Mouse (Mus musculus): ENCODE results near the gene Cdh22.
A peak's percentile ranks its signal among the peaks of the same experiment; 100 is the strongest.

Cdh22 gene

DNA sequence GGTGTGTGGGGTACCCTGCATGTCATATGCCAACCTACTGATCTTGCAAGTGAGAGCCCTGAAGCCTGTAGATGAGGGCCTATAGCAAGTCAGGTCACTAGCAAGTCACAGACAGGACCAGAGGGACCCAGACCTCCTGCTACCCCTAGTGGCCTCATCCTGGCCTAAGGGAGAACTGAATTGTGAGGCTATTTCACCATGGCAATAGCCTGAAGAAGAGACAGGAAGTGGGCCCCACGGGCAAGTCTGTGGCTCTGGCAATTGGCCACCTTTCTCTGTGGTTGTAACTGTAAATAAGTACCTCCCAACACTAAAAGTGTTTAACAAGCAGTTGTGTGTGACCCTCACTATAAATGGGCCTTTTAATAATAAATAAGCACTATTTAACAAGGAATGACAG, 16.2 kb upstream of the Cdh22 start:
- no peak for DNase-seq (ENCODE audit: low spot score)

- no peak for DNase-seq (ENCODE audit: low spot score)
These were observed 14.3 kb upstream of the Cdh22 start for GRCm38 (mm10) chr2:165248967-165249366.

- no peak for DNase-seq (ENCODE audit: low spot score)
These were observed 11.7 kb upstream of the Cdh22 start for GRCm38 (mm10) chr2:165246349-165246748.

- no peak for DNase-seq (ENCODE audit: low spot score)
These were observed 8.6 kb upstream of the Cdh22 start for GRCm38 (mm10) chr2:165243122-165243720.

DNA sequence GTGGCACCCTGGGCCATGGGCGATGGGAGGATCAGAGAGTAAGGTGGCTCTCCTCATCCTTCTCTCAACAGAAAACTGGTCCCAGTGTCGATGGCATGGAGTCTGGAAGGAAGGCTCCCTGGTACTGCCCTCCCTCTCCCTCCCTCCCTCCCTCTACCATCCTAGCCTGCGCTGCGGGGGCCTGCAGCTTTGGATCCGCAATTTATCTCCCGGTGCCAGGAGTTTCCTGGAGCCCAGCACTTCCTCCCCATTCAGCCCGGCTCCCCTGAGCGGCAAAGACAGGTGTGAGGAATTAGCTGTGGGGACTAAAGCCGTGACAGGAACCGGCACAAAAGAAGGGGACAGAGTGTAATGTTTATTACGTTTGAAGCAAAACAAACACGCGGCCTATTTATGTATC, 7.9 kb upstream of the Cdh22 start:
- DNase-seq (ENCODE audit: low spot score) = no peak

DNA sequence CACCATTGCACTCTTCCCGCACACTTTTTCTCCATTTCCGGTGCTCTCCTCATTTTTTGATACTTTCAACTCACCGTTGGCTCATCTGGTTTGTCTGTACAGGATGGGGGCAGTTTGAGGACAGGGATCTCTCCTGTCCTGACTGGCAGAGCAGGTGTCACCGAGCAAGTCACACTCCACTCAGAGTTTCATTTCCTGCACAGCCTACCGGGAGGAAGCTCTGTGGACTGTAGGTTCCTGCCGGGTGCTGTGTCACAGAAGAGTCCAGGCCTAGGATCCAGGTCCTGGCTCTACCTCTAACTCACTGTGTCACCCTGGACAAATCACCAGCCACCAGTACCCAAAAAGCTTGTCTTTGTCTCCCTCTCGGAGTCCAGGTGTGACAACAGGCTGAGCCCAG, 7.1 kb upstream of the Cdh22 start:
- no peak for DNase-seq (ENCODE audit: low spot score)

DNA sequence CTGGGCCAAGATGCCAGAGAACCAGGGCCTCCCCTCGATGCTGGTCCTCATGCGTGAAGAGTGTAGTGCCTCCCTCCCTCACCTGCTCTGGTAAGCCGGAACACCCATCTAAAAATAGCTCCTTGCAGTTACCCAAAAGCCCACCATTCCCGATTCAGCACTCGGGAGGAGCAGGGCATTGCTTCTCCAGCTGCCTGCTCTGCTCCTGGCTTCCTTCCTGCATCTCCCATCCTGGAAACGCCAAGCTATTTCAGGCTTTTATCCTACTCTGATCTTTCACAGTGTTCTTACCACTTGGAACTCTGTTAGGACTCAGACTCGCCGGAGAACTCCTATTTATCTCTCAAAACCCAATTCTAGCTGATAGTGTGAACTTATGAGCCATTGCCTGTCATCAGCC, 5.7 kb upstream of the Cdh22 start:
- DNase-seq (ENCODE audit: low spot score) = no peak

DNA sequence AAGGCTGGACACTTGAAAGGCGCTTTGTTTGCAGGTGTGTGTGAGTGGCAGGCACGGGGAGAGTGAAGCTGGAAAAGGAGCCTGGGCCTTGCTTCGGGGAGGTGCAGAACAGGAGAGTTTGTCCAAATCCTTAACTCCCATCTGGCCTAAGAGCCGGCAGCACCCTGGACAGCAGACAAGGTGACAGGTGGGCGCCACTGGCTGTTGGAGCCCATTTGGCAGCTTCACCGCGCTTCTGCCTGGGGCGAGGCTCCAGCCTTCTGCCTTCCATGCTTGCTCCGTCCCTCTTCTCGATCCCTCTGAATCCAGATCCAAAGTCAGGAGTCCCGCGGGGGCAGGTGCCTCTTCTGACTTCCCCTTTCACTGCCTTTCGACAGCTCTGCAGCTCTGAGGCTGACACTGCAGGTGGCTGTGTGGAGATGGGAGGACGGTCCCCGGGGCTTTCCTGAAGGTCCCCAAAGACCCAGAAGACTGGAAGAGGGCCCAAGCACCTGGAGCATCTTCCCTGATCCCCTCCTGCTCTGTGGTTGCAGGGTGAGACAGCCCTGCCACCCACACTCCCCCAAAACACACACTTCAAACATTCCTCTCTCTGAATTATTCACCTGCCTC, 5.0 kb upstream of the Cdh22 start:
- DNase-seq (ENCODE audit: low spot score) = no peak

GRCm38 (mm10) chr2:165238416-165239145, 3.9 kb upstream of the Cdh22 start:
- no peak for DNase-seq (ENCODE audit: low spot score)

GRCm38 (mm10) chr2:165234291-165234612, 401 bp downstream of the Cdh22 start:
- DNase-seq (ENCODE audit: low spot score) = no peak

- DNase-seq (ENCODE audit: low spot score) = no peak
These were observed 962 bp downstream of the Cdh22 start for GRCm38 (mm10) chr2:165233491-165234290.

GRCm38 (mm10) chr2:165229050-165229449, 5.6 kb downstream of the Cdh22 start:
- no peak for DNase-seq (ENCODE audit: low spot score)

DNA sequence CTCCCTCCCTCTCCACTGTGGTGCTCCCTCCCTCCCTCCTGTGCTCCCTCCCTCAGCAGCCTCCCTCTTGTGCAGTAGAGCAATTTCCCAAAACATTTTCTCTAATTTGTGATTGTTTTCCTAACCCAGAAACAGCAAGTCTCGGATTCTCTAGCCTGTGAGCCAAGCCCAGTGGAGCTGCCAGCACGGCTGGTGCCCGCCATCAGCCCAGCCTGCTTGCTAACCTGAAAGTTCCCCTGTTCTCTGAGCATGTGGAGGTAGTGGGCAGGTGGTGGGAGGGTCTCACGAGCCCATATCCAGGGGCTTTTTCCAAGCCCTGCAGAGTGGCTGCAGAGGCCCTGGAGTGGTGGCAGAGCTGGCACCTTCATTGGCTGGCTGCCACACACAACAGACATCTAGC, 10.8 kb downstream of the Cdh22 start:
- DNase-seq (ENCODE audit: low spot score) = no peak

GRCm38 (mm10) chr2:165221952-165222351, 12.7 kb downstream of the Cdh22 start:
- peak; percentile 10 for DNase-seq (ENCODE audit: low spot score)

- DNase-seq (ENCODE audit: low spot score) = no peak
These were observed 14.2 kb downstream of the Cdh22 start for GRCm38 (mm10) chr2:165220347-165220945.

GRCm38 (mm10) chr2:165218954-165219353, 15.7 kb downstream of the Cdh22 start:
- DNase-seq (ENCODE audit: low spot score) = no peak

- no peak for DNase-seq (ENCODE audit: low spot score)
These were observed 17.1 kb downstream of the Cdh22 start for GRCm38 (mm10) chr2:165217361-165218149.

DNA sequence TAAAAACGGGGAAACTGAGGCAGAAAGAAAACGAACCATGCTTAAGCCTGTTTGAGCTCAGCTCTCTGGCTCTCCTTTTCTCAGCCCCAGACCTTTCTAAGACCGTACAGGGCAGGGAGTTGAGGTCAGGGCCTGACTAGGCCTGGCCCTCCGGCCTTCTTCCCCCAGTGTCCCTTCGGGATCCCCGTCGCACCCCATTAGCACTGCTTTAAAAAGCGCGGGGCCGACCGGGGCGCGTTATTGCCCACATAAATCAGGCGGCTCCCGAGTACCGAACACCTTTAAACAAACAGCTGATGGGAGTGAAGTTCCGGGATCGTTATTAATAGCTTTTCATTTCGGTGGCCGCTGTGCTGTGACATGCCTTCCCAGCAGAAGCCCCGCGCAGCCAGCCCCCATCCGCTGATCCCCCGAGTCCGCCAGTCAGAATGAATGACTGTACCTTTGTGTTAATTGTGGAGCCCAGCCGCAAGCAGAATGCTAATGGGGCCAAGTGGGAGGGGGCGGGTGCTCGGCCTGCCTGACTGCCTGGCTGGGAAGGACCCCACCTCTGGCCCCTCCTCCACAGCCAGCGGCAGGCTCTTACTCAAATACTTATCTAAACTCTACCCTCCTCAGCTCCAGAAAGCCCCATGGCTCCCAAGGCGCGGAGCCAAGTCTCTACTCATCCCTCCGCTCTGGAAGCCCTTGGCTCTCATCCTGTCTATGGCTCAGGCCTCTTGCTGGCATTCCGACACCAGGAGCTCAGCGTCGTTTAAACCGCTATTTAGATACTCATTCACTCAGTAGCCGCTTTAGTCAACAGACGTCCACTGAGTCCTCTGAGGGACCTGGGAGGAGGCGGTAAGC, 19.3 kb downstream of the Cdh22 start:
- no peak for DNase-seq (ENCODE audit: low spot score)

DNA sequence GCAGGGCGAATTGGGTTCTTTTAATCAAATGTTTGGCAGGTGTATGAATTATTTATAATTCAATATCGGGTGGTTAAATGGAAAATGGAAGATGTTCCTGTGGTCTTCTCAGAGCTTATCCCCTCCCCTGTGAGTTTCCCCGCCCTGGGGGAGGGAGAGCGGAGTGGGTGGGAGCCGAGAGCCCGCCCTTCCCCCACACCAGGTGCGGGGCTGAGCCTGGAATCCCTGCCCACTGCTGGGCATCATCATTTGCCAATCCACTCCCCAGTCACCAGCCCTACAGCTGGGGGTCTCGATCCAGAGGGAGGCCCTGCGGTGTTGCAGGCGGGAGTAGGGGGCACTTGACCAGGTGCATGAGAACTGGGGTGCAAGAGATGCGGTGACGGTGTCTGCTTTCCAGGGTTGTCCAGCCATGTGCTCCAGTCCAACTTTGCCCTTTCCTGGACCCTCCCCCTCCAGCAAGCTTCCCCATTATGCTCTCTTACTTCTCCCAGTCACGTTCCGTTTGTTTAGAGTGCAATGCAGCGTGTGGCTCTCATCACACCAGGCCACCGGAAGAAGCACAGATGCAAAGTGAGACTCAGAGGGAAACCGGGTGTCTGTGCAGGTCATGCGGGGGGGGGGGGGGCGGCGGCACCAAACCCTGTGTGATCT, 23.1 kb downstream of the Cdh22 start:
- DNase-seq (ENCODE audit: low spot score) = no peak

DNA sequence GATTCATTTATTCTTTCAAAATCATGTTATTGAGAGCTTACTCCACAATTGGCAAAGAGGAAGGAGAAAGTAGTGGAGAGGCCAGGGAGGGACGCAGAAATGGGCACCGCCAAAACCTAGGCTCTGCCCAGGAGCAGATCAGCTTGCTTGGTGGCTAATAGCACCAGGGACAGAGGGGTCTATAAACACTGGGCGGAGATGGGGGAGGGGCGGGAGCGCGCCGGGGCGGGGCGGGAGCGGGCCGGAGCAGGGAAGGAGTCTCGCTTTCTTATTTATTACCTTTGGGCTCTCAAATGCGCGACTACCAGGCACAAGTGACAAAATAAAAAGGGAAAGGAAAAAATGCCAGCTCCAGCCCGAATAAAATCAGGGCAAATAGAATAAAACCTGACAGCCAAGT, 23.7 kb downstream of the Cdh22 start:
- no peak for DNase-seq (ENCODE audit: low spot score)
